Mouse (Mus musculus) cortical plate, adult 2 months (tissue): ENCODE measurements around the gene Pcsk7.

Experiments used
- CTCF ChIP-seq: fragments of 200-500 bp; IDR thresholded peaks from 2 replicates; pipeline ENCODE4 v1.5.1; 2011; ENCODE audit warnings: mild to moderate bottlenecking, control low read depth, low read length; ENCODE audit not compliant: insufficient read depth; ENCODE audit errors: extremely low read depth
- POLR2A ChIP-seq: fragments of 200-500 bp; IDR thresholded peaks from 2 replicates; pipeline ENCODE4 v1.6.1; 2011; ENCODE audit warnings: mild to moderate bottlenecking, low read length, control low read depth; ENCODE audit not compliant: insufficient read depth; ENCODE audit errors: extremely low read depth

DNA sequence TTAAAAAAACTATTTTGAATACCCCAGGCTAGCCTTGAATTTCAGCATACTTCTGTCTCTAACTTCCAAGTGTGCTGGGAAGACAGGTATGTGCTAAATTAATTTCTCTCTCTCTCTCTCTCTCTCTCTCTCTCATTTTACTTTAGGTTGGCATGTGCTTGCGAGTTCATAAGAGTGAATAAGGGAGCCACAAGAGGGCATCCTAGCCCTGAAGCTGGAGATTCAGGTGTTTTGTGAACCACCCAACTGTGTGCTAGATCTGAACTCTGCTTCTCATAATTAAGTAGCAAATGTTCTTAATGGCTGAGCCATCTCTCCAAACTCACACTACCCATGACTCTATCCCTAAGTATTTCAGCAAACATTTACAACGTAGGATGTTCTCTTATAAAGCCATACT is 70.6 kb downstream of the Pcsk7 start:
- TF ChIP-seq CTCF (peak; percentile 34), POLR2A (no peak)
